Mouse (Mus musculus) adrenal gland, adult 18-20 months (tissue): ENCODE data around the gene Cnot11. TPM values are rescaled to one million over a fixed set of nuclear protein-coding genes. Genes with fewer than 3 reads are reported as not detected.

Experiments used
- DNase-seq, 2 experiments: peaks; one replicate each; pipeline ENCODE4 v3.0.0; 2021 to 2022; ENCODE audit warnings: low spot score in 2 of 2
- long read RNA-seq, 2 experiments: library from polyadenylated mRNA; stranded (forward); transcript quantifications; one replicate each; pipeline ENCODE4 v2.0.0; 2021
- total RNA-seq, 2 experiments: library from RNA; stranded (reverse); gene quantifications; 1 replicate in 1 of 2; 2 replicates in 1 of 2; pipeline ENCODE4 v1.2.3; 2021

The Cnot11 gene
- total RNA-seq: 10 to 100 TPM; 15.3 to 16.7 TPM
- long read RNA-seq, experiment 1, transcript Cnot11-201 (7 exons, 3,162 nt): major isoform, 35 of 37 reads
- long read RNA-seq, experiment 1, partial matches to known transcripts: 1 of 37 reads
- long read RNA-seq, experiment 1, other reads (novel, unspliced or antisense): 1 of 37 reads
- long read RNA-seq, experiment 2, transcript Cnot11-201 (7 exons, 3,162 nt): major isoform, 39 of 39 reads
- long read RNA-seq, experiment 2, partial matches to known transcripts: 0 of 39 reads
- long read RNA-seq, experiment 2, other reads (novel, unspliced or antisense): 0 of 39 reads

- DNase-seq: no peak
These were observed at the start of gene Cnot11 for GRCm38 (mm10) chr1:39534831-39535230. Cnot11 (plus strand) TSS chr1:39534992.

GRCm38 (mm10) chr1:39487370-39487769 is 47.4 kb upstream of the Cnot11 start:
- DNase-seq: no peak

- no peak for DNase-seq
These were observed 41.6 kb upstream of the Cnot11 start for GRCm38 (mm10) chr1:39493165-39493564.

GRCm38 (mm10) chr1:39493664-39494063 is 41.1 kb upstream of the Cnot11 start:
- no peak for DNase-seq

- no peak for DNase-seq
These were observed 37.8 kb upstream of the Cnot11 start for GRCm38 (mm10) chr1:39496995-39497394.

- no peak for DNase-seq
These were observed 37.0 kb upstream of the Cnot11 start for GRCm38 (mm10) chr1:39497748-39498147.

- no peak for DNase-seq
These were observed 35.3 kb upstream of the Cnot11 start for GRCm38 (mm10) chr1:39499485-39499941.

- no peak for DNase-seq
These were observed 31.8 kb upstream of the Cnot11 start for GRCm38 (mm10) chr1:39502817-39503633.

GRCm38 (mm10) chr1:39504261-39504660 is 30.5 kb upstream of the Cnot11 start:
- no peak for DNase-seq

GRCm38 (mm10) chr1:39505600-39505999 is 29.2 kb upstream of the Cnot11 start:
- DNase-seq: no peak

GRCm38 (mm10) chr1:39511775-39512174 is 23.0 kb upstream of the Cnot11 start:
- DNase-seq: no peak

GRCm38 (mm10) chr1:39512183-39512582 is 22.6 kb upstream of the Cnot11 start:
- no peak for DNase-seq

- DNase-seq: no peak
These were observed 19.3 kb upstream of the Cnot11 start for GRCm38 (mm10) chr1:39515303-39515991.

GRCm38 (mm10) chr1:39521326-39521725 is 13.5 kb upstream of the Cnot11 start:
- no peak for DNase-seq

GRCm38 (mm10) chr1:39522519-39522918 is 12.3 kb upstream of the Cnot11 start:
- no peak for DNase-seq

GRCm38 (mm10) chr1:39525763-39526162 is 9.0 kb upstream of the Cnot11 start:
- DNase-seq: no peak

- DNase-seq: no peak
These were observed 8.2 kb upstream of the Cnot11 start for GRCm38 (mm10) chr1:39526371-39527167.

- DNase-seq: peak; percentile 76 to 79
These were observed 7.4 kb upstream of the Cnot11 start for GRCm38 (mm10) chr1:39527432-39527831.

- DNase-seq: no peak
These were observed 6.5 kb upstream of the Cnot11 start for GRCm38 (mm10) chr1:39528319-39528718.

GRCm38 (mm10) chr1:39530258-39530943 is 4.4 kb upstream of the Cnot11 start:
- peak; percentile 78 to 79 for DNase-seq
